Mouse (Mus musculus) midbrain, embryonic 14.5 days (tissue): ENCODE measurements at regions not wholly inside any gene's neighbourhood (a gene's known extent, or its start where the extent isn't known, plus 50 kb on each side); places are given as distances from the start of the nearest gene placed in this dataset.

ENCODE experiments used
- ATAC-seq: fragments of 200-750 bp; cut with Nextera tagmentation; 2 replicates; pipeline ENCODE4 v1.8.0; 2017; ENCODE audit warnings: moderate number of reproducible peaks, moderate library complexity; ENCODE audit not compliant: low FRiP score, low TSS enrichment
- DNase-seq: peaks from one replicate; pipeline ENCODE4 v3.0.0-alpha.2; 2015
- H3K27ac ChIP-seq: fragments of 300-500 bp; sonication (generic); replicated peaks from 2 replicates; pipeline ENCODE4 v1.5.1; 2014; ENCODE audit warnings: mild to moderate bottlenecking, low read depth, low read length, moderate library complexity
- H3K27me3 ChIP-seq: fragments of 300-500 bp; sonication (generic); 2 replicates; pipeline ENCODE4 v1.6.1; 2014; ENCODE audit warnings: low read length, control low read depth, mixed read lengths; ENCODE audit not compliant: control insufficient read depth, insufficient read depth
- H3K36me3 ChIP-seq: fragments of 300-500 bp; sonication (generic); 2 replicates; pipeline ENCODE4 v1.6.1; 2014; ENCODE audit warnings: low read length, control low read depth; ENCODE audit not compliant: control insufficient read depth, insufficient read depth
- H3K4me1 ChIP-seq: fragments of 300-500 bp; sonication (generic); 2 replicates; pipeline ENCODE4 v1.6.1; 2014; ENCODE audit warnings: mild to moderate bottlenecking, antibody characterized with exemption, low read length, control low read depth; ENCODE audit not compliant: control insufficient read depth, insufficient read depth
- H3K4me2 ChIP-seq: fragments of 300-500 bp; sonication (generic); 2 replicates; pipeline ENCODE4 v1.6.1; 2014; ENCODE audit warnings: mild to moderate bottlenecking, low read length, moderate library complexity
- H3K4me3 ChIP-seq: fragments of 300-500 bp; sonication (generic); replicated peaks from 2 replicates; pipeline ENCODE4 v1.5.1; 2014; ENCODE audit warnings: low read depth, low read length
- H3K9ac ChIP-seq: fragments of 300-500 bp; sonication (generic); replicated peaks from 2 replicates; pipeline ENCODE4 v1.6.1; 2014; ENCODE audit warnings: mild to moderate bottlenecking, low read length, moderate library complexity
- H3K9me3 ChIP-seq: fragments of 300-500 bp; sonication (generic); 2 replicates; pipeline ENCODE4 v1.6.1; 2016; ENCODE audit warnings: low read length, control low read depth, mixed read lengths; ENCODE audit not compliant: control insufficient read depth
- WGBS: fragments of 180-500 bp; shearing (Covaris S2); extraction: QIAGEN DNeasy Blood & Tissue Kit; methylation state at CpG from one replicate; pipeline ENCODE4 v1.1.7; 2014; 5-methylcytosine and 5-hydroxymethylcytosine counted together

DNA sequence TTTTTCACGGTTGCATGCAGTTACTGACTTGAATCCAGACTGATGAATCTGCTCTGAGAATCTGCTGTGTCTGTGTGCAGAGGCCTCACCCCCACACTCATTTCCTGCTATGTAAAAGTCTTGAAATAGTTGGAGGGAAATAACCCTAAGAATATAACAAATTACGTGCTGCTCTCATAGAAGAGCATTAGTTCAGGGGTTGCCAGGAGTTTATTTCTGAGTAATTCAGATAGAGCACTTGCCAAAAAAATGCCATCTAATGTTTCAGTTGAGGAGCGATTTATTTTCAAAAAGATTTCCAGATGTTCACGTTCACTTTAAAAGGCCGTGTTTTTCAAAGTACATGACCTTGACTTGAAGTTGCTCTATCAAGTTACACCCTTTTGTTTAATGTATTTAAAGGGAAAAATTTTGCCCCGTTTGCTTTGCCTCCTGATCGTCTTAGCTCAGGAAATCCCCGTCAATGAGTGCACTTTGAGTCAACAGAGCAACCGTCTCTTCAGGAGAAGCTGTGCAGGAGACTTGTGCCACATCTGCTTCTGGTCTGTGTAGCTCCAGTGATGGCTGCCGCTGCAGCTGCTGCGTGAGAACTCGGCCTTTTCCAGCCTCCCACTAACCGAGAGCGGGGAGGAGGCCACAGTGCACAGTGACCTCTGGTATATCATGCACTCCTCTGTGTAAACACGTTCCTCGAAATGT lies 50.9 kb upstream of the Sec61g start:
- Histone ChIP-seq H3K4me3 (no peak overlapping the region), H3K4me2 (no peak overlapping the region), H3K9ac (no peak overlapping the region), H3K9me3 (no peaks in the 10 kb centered on the region), H3K27me3 (no peaks in the 10 kb centered on the region), H3K27ac (no peak overlapping the region), H3K36me3 (no peaks in the 10 kb centered on the region), H3K4me1 (no peaks in the 10 kb centered on the region)
- ATAC-seq (no peak), DNase-seq (peak; percentile 1)
- 70% methylated on average over 16 of the region's 16 CpGs for WGBS

DNA sequence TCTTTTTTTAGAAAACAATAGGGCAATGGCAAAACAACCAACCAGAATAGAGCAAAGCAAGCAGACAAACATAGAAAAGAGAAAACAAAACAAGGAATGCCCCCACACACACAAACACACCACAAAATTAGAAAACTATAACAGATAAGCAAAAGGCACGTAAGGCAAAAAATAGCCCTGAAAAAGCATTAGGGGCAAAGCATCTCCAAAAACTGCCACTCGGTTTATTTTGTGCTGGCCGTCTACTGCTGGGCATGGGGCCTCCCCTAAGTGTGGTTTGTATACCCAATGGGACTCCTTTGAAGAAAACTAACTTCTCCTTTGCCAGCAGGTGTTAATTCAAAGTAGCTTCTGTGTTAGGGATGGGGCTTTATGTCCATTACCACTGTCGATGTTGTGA lies 53.4 kb upstream of the Sec61g start:
- H3K9me3 ChIP-seq: no peaks in the 10 kb centered on the region
- no peak overlapping the region for H3K4me2 ChIP-seq
- H3K4me1 ChIP-seq: no peaks in the 10 kb centered on the region
- 82% methylated on average over 4 of the region's 4 CpGs for WGBS
- no peak for ATAC-seq
- H3K27me3 ChIP-seq: no peaks in the 10 kb centered on the region
- DNase-seq: no peak
- no peak overlapping the region for H3K9ac ChIP-seq
- no peak overlapping the region for H3K4me3 ChIP-seq
- H3K27ac ChIP-seq: no peak overlapping the region
- H3K36me3 ChIP-seq: no peaks in the 10 kb centered on the region

DNA sequence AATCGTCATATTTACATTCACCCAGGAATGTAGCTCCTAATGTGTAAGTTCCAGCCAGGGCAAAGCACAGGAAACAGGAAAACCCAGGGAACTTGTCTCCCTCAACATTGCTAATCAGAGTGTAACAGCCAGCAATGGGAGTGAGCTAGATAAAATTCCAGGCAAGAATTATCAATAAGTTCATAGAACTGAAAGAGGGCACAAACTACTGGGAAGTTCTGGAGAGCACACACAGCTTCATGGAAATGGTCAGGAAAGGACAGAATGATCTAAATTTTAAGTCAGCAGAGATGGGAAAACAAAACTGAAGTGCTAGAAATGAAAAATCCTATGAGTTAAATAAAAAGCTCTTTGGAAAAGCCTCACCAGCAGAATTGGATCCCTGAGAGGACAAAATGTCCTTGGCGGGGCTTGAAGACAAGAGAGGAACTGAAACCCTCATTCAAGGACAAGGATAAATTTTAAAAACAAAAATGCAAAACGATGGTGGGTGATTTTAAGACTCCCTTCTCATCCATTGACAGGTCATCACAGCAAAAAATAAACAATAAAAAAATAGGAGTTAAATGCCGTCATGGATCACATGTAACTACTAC lies 80.9 kb upstream of the Sec61g start:
- Histone ChIP-seq H3K4me1 (peaks cover 10% of the 10 kb centered on the region), H3K4me3 (no peak overlapping the region), H3K9me3 (no peaks in the 10 kb centered on the region), H3K4me2 (no peak overlapping the region), H3K27me3 (no peaks in the 10 kb centered on the region), H3K27ac (no peak overlapping the region), H3K36me3 (no peaks in the 10 kb centered on the region), H3K9ac (no peak overlapping the region)
- 85% methylated on average over 4 of the region's 4 CpGs for WGBS
- DNase-seq (no peak), ATAC-seq (no peak)

DNA sequence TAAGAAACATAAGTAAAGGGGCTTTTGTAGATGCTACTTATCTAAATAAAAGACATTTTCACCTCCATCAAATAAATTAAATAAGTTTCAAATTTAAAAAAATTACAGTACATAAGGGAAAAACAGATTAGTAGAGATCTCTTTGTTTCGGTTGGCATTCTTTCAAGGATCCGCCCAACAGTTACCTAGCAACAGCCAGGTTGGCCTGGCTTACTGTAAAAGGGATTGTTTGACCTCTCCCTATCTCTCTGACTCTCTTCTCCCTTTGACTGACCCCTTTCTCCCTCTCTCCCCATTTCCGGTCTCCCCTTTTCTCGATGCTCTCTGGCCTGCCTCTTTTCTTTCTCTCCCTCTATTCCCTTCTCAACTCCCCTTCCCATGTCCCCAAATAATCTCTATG lies 82.3 kb upstream of the Sec61g start:
- Histone ChIP-seq H3K36me3 (no peaks in the 10 kb centered on the region), H3K9me3 (no peaks in the 10 kb centered on the region), H3K9ac (no peak overlapping the region), H3K27me3 (no peaks in the 10 kb centered on the region), H3K4me3 (no peak overlapping the region), H3K4me2 (no peak overlapping the region), H3K27ac (no peak overlapping the region), H3K4me1 (peaks cover 10% of the 10 kb centered on the region)
- no peak for DNase-seq
- 44% methylated on average over 4 of the region's 4 CpGs for WGBS
- no peak for ATAC-seq

DNA sequence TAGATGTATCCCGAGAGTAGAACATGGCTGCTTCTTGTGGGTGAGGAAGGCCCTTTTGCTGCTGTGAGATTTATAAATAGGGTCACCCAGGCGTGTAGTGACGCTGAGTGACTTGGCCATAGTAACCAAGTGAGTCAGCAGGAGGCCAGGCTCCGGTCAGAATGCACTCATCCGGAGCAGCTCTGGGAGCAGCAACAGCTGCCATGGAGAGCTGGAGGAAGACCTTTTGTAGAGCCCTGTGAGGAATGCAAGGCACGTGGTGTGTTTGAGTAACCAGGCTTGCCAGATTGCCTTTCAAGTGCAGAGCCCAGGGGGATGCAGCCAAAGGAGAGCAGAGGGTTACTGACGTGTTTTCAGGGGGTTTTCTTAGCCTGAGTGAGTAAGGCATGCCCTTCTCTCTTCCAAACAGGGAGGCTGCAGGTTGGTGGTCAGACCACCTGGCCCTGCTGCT lies 83.2 kb upstream of the Sec61g start:
- Histone ChIP-seq H3K36me3 (no peaks in the 10 kb centered on the region), H3K9ac (no peak overlapping the region), H3K4me3 (no peak overlapping the region), H3K4me2 (0 out of 2 replicates have a peak overlapping the region, but pooled peaks have one; percentile 4), H3K27ac (no peak overlapping the region), H3K27me3 (no peaks in the 10 kb centered on the region), H3K9me3 (no peaks in the 10 kb centered on the region), H3K4me1 (peaks cover 10% of the 10 kb centered on the region)
- ATAC-seq (peak; percentile 88), DNase-seq (peak; percentile 72)
- WGBS: 3% methylated on average over 7 of the region's 7 CpGs

DNA sequence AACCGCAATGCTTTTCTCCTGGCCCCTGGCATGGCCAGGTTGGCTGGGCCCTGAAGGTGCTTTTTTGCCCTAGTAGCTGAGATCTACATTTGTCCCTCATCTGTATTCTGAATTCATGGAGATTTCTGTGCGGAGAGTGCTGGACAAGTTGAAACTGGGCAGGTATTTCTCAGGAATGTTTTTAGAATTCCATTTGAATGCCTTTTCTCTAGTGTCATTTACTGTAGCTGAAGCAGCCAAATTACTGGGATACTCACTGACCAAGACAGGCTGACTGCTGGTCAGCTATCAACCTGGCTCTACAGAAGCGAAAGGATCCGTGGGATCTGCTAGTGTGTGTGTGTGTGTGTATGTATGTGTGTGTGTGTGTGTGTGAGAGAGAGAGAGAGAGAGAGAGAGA lies 83.7 kb upstream of the Sec61g start:
- Histone ChIP-seq H3K9ac (no peak overlapping the region), H3K27me3 (no peaks in the 10 kb centered on the region), H3K4me3 (no peak overlapping the region), H3K36me3 (no peaks in the 10 kb centered on the region), H3K9me3 (no peaks in the 10 kb centered on the region), H3K27ac (no peak overlapping the region), H3K4me2 (no peak overlapping the region), H3K4me1 (peaks cover 10% of the 10 kb centered on the region)
- ATAC-seq (no peak), DNase-seq (no peak)
- WGBS: 35% methylated on average over 4 of the region's 4 CpGs

DNA sequence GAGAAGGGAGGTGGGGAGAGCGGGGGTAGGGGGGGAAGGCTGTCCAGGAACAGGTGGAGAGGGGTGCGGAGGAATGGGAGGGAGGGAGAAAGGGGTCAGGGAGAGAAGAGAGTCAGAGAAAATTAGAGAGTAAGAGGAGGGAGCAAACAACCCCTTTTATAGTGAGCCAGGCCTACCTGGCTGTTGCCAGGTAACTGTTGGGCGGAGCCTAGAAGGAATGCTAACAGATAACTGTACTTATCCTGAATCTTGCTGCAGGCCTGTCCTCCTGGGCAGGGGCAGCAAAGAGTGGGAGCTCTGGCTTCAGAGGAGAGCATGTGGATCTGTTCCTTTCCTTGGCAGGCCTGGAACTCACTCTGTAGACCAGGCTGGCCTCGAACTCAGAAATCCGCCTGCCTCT lies 84.5 kb upstream of the Sec61g start:
- Histone ChIP-seq H3K27ac (no peak overlapping the region), H3K9ac (no peak overlapping the region), H3K4me2 (no peak overlapping the region), H3K36me3 (no peaks in the 10 kb centered on the region), H3K27me3 (no peaks in the 10 kb centered on the region), H3K9me3 (no peaks in the 10 kb centered on the region), H3K4me3 (no peak overlapping the region), H3K4me1 (peaks cover 10% of the 10 kb centered on the region)
- ATAC-seq (no peak), DNase-seq (no peak)
- WGBS: over 99% methylated on average over 5 of the region's 5 CpGs

DNA sequence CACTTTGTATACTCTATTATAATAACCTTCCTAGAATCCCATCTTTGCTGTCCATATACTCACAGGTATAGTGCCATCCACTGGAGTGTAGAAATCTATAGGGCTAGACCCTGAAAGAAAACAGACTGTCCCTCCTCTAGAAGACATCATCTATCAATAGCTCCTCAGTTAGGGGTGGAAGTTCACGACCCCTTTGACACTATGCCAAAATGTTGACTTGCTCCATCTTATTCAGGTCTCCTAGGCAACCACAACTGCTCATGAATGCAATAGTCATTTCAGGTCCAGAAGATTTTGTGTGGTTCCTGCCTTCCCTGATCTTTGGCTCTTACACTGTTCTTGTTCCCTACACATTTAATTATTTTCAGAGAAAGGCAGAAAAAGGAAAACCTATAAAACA lies 86.5 kb upstream of the Sec61g start:
- no peak for ATAC-seq
- 26% methylated on average over 1 of the region's 1 CpGs for WGBS
- Histone ChIP-seq H3K27me3 (no peaks in the 10 kb centered on the region), H3K9ac (no peak overlapping the region), H3K4me1 (peaks cover 10% of the 10 kb centered on the region), H3K4me3 (no peak overlapping the region), H3K27ac (no peak overlapping the region), H3K36me3 (no peaks in the 10 kb centered on the region), H3K4me2 (no peak overlapping the region), H3K9me3 (no peaks in the 10 kb centered on the region)
- DNase-seq: no peak
